Mouse (Mus musculus) CH12.LX (cell line): ENCODE data around the gene Zfp281.

Source experiments
- CHD2 ChIP-seq: IDR thresholded peaks from 2 replicates; pipeline ENCODE4 v1.6.1; 2011; ENCODE audit warnings: low read length, improper control_type of control experiment
- MAZ ChIP-seq: IDR thresholded peaks from 2 replicates; pipeline ENCODE4 v1.6.1; 2012; ENCODE audit warnings: low read depth, mild to moderate bottlenecking, inconsistent platforms, low read length, improper control_type of control experiment, moderate library complexity
- POLR2A ChIP-seq: IDR thresholded peaks from 2 replicates; pipeline ENCODE4 v1.6.1; 2011; ENCODE audit warnings: low read depth, mild to moderate bottlenecking, improper control_type of control experiment, low read length
- RCOR1 ChIP-seq: conservative IDR thresholded peaks from 2 replicates; pipeline ENCODE4 v1.6.1; 2012; ENCODE audit warnings: low read depth, mild to moderate bottlenecking, inconsistent platforms, low read length, improper control_type of control experiment
- SIN3A ChIP-seq: IDR thresholded peaks from 2 replicates; pipeline ENCODE4 v1.6.1; 2012; ENCODE audit warnings: low read length, improper control_type of control experiment, inconsistent platforms

DNA sequence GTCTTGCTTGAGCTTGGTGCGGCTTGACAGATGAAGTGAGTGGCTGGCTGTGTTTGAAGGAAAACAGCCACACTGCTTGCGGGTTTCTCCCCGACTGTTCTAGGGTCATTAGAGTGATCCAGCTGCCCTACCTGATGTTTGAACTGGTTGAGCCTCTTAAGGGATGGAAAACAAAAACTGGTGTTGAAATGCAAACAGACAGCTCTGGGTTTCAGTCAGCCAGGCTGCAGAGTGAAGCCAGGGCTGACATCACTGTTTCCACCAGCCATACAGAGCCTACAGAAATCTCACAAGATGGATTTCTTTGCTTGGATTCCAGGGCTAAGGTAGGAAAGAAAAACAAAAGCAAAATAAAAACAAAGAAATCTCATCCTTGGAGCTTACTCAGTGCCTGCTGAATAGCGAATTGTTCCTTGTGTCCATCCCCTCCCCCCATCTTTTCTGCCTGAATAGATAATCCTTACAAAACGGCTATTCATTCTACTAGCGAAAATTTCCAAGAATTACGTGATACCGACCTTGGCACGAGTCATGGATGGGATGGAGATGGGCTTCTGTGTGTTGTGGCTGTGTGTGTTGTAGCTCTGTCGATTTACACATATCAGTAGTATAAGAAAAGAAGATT, 37.4 kb downstream of the Zfp281 start:
- TF ChIP-seq MAZ (no peak), CHD2 (peak; percentile 61; the same call in 1 of the 2 replicates), RCOR1 (peak; percentile 47; the same call in 1 of the 2 replicates), SIN3A (peak; percentile 64; the same call in 1 of the 2 replicates), POLR2A (peak; percentile 43; the same call in 1 of the 2 replicates)
